Mouse (Mus musculus) spleen, embryonic (tissue): ENCODE data around the gene Cul7.

ENCODE experiments used
- CTCF ChIA-PET: fragments of 350-600 bp; sonication (Branson Sonifier 250); formaldehyde crosslinking; loops from one replicate; lab custom pipeline; 2022; lab: Charles Lee

Gene Cul7

GRCm38 (mm10) chr17:46702506-46702905 lies 52.4 kb downstream of the Cul7 start:
- CTCF ChIA-PET = no interaction called here

- CTCF ChIA-PET = interaction anchor here (0.6 kb wide), 1 partner anchor 37 kb away, joined by 5 read pairs; no protein-coding TSS in a partner anchor
Observed at GRCm38 (mm10) chr17:46703971-46704886, 54.1 kb downstream of the Cul7 start.

- CTCF ChIA-PET = interaction anchor here (0.6 to 0.8 kb wide), 2 partner anchors 19 to 38 kb away, joined by 3 to 5 read pairs; no protein-coding TSS in a partner anchor
Observed at GRCm38 (mm10) chr17:46704887-46705835, 55.0 kb downstream of the Cul7 start, which contains the start of gene Ppp2r5d. TSS of gene Ppp2r5d (minus strand) at chr17:46705111.

- CTCF ChIA-PET = interaction anchor here (0.7 kb wide), 1 partner anchor 46 kb away, joined by 14 read pairs; the partner anchor contains the start of gene Cnpy3
Observed at GRCm38 (mm10) chr17:46706375-46707089, 56.4 kb downstream of the Cul7 start.

- CTCF ChIA-PET = no interaction called here
Observed at GRCm38 (mm10) chr17:46710959-46711597, 60.9 kb downstream of the Cul7 start, which contains the start of gene Pex6. TSS of gene Pex6 (plus strand) at chr17:46711463.

GRCm38 (mm10) chr17:46711612-46712271 lies 61.6 kb downstream of the Cul7 start:
- CTCF ChIA-PET = no interaction called here

- CTCF ChIA-PET = no interaction called here
Observed at GRCm38 (mm10) chr17:46712442-46712841, 62.3 kb downstream of the Cul7 start.

- CTCF ChIA-PET = no interaction called here
Observed at GRCm38 (mm10) chr17:46713849-46714248, 63.7 kb downstream of the Cul7 start.
